Mouse (Mus musculus) heart, postnatal 36 days (tissue): Measurements from ENCODE around the gene Ccdc93. TPM values are rescaled to one million over a fixed set of nuclear protein-coding genes. Genes with fewer than 3 reads are reported as not detected.

ENCODE experiments used
- DNase-seq, 2 experiments: peaks; one replicate each; pipeline ENCODE4 v3.0.0; 2021 to 2022
- intact Hi-C: fragments of 180-260 bp; cut with DNase I; formaldehyde crosslinking; loops from one replicate; pipeline ENCODE4 v1.15.1; 2025
- total RNA-seq, 2 experiments: library from RNA; stranded (reverse); gene quantifications; 2 replicates each; pipeline ENCODE4 v1.2.3; 2021

Gene Ccdc93
- total RNA-seq, 2 experiments from 2014 or later = 12.4 to 14.5 TPM

DNA sequence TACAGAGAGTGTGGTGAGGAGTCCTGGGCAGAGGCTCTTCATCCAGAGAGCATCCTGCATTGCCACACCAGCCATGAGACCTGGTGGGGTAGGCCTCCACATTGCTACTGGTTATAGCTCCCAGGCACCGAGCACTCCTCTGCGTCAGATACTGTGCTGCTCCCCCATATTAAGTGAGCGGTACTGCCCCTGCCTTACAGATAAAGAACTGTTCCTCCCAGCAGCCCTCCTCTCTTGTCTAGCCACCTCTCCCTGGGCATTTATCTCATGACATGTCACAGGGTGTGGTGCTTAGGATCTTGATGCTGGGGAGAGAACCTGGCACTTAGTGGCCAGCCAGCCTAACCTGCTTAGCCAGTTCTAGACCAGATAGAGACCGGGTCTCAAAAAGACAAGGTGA is 66.2 kb downstream of the Ccdc93 start:
- intact Hi-C loops = no loop called here

DNA sequence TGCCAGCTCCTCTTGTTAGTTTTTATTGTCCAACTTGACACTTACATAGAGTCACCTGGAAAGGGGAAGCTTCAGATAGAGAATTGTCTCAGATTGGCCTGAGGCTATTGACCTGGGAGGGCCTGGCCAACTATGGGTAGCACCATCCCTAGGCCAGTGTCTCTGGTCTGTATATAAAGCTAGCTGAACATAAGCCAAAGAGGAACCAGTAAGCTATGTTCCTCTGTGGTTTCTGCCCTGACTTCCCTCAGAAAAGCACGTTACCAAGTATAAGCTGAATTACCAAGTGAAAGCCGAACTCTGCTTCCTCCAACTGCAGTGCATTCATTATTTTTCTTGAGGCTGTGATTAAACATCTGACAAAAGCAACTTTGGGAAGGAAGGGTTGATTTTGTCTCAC is 77.9 kb downstream of the Ccdc93 start:
- intact Hi-C loops = no loop called here
- DNase-seq = no peak

More for the DNA sequence above, 66.2 kb downstream of the Ccdc93 start:
- no peak for DNase-seq

- intact Hi-C loops = no loop called here
- DNase-seq = no peak
These were observed 79.7 kb downstream of the Ccdc93 start for GRCm38 (mm10) chr1:121510420-121511140.

DNA sequence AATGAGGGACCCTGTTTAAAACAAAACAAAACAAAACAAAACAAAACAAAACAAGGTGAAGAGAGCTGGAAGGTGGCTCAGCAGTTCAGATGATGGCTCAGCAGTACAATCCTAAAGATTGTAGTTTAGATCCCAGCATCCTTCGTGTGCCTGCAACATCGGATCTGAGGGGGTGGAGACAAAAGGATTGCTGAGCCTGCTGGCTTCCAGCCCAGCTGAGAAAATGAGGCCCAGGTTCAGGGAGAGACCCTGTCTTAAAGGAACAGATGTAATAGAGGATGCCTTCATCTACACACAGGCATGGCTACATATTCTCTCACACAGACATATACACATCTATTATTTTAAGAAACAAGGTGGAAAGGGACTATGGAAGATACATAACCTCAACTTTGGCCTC is 80.3 kb downstream of the Ccdc93 start:
- no peak for DNase-seq
- intact Hi-C loops = no loop called here

DNA sequence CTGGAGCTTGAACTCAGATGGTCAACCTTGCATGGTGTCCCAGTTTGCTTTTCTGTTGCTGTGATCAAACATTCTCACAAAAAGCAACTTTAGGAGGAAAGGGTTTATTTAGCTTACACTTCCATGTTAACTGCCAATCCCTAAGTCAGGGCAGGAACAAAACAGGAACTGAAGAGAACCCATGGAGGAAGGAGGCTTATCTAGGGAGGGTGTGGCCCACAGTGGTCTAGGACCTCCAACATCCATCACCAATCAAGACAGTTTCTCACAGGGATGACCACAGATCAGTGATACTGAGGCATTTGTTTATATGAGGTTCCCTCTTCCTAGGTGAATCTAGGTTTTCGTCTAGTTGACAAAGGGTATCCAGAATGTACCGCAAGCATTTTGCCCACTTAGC is 81.1 kb downstream of the Ccdc93 start:
- intact Hi-C loops = no loop called here
- no peak for DNase-seq

GRCm38 (mm10) chr1:121518609-121519008 is 87.8 kb downstream of the Ccdc93 start:
- intact Hi-C loops = no loop called here
- DNase-seq = no peak

GRCm38 (mm10) chr1:121527061-121527460 is 96.2 kb downstream of the Ccdc93 start:
- intact Hi-C loops = no loop called here
- no peak for DNase-seq

DNA sequence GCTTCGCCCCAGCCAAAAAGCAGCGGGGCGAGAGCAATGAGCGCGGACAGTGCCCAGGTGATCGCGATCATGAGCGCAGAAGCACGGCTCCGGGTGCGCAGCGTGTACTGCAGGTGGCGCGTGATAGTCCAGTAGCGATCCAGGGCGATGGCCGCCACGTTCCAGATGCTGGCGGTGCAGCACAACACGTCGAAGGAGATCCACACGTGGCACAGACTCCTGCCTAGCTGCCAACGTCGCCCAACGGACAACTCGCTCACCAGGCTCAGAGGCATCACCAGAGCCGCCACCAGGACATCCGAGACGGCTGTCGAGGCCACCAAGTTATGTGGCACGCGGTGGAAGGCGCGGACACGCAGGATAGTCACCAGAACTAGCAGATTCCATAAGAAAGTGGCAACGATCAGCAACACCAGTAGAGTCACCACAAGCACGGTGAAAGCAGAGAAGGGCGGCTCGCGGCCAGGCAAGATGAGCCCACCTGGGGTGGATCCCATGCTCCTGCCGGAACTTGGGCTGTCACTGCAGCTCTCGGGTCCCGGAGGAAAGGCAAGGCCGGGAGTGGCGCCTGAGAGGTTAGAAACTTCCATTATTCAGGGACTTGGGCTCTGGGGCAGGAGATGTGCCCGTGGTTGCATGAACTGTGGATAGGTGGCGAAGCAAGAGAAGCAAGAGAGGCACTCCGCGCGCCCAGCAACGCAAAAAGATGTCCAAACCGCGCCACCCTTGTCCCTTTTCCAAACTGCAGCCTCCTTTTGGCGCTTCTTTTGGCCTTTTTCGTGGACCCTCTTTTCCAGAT is 97.0 kb downstream of the Ccdc93 start:
- no peak for DNase-seq
- intact Hi-C loops = no loop called here

DNA sequence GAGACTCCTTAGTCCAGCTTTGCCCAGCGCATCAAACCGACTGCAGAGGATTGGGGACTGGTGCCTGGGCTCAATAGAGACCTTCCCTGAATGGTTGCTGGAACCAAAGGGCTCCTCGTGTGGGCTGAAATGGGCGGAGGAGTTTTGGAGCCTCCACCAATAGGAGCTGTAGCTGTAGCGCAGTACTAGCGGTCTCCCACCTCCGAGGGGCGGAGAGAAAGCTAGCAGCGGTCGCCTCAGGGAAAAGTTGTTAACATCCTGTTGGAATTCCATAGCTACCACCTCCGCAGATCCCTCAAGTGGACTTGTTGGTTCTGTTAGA is 97.5 kb downstream of the Ccdc93 start, which contains the start of gene Htr5b:
Gene Htr5b, minus strand, starts transcription at position 67 of the 322 bp plus-strand sequence.
- DNase-seq = no peak
- intact Hi-C loops = no loop called here

GRCm38 (mm10) chr1:121529286-121529685 is 98.4 kb downstream of the Ccdc93 start:
- intact Hi-C loops = no loop called here

GRCm38 (mm10) chr1:121531439-121531838 is 100.6 kb downstream of the Ccdc93 start:
- DNase-seq = no peak
- intact Hi-C loops = no loop called here

More at GRCm38 (mm10) chr1:121529286-121529685, 98.4 kb downstream of the Ccdc93 start:
- DNase-seq = no peak

GRCm38 (mm10) chr1:121540361-121540760 is 109.5 kb downstream of the Ccdc93 start:
- no peak for DNase-seq
- intact Hi-C loops = no loop called here

DNA sequence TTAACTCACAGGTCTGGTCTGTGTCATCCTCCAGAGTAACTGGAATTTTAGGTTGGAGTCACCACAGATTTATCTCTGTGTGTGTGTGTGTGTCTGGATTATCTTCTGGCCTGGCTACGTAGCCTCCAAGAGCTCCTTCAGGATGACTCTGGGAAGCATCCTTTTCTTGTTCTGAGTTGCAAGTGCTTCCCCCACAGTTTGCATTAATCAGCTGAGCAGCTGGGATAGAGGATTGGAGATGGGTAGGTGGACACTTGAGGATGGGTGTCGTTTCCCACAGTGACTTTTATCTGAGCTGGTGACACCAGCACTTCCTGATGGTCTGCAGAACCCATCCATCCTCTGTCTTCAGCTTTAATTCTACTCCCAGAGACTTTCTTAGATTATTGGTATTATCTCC is 116.0 kb downstream of the Ccdc93 start:
- intact Hi-C loops = no loop called here

DNA sequence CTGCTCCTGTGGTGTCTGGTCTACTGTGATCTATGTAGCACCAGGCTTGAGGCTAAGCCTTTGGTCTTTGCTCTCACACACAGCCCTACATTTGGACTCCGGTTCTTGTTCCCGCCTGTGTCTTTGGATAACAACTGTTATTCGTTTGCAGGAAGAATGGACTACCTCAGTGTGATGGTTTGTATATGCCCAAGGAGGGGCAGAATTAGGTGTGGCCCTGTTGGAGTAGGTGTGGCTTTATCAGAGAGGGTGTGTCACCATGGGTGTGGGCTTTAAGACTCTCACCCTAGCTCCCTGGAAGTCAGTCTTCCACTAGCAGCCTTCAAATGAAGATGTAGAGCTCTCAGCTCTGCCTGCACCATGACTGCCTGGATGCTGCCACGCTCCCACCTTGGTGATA is 117.8 kb downstream of the Ccdc93 start:
- no peak for DNase-seq
- intact Hi-C loops = no loop called here

More for the DNA sequence above, 116.0 kb downstream of the Ccdc93 start:
- no peak for DNase-seq

DNA sequence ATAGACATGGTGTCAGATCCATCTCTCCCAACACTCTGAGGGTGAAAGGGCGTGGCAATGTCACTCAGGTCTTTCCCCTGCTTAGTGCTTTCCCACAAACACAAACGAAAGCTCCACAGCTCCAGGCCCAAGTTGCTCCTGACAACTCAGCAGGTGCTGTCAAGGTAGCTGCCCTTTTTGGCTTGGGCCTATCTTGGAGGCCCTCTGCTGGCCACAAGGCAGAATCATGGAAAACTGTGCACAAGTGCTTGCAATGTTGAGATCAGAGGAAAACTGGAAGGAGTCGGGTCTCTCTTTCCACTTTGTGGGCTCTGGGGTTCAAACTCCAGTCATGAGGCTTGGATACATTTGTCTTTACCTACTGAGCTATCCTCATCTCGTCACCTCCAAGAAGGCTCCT is 118.6 kb downstream of the Ccdc93 start:
- DNase-seq = no peak
- intact Hi-C loops = no loop called here

- DNase-seq = no peak
These were observed 120.1 kb downstream of the Ccdc93 start for GRCm38 (mm10) chr1:121550801-121551456.

DNA sequence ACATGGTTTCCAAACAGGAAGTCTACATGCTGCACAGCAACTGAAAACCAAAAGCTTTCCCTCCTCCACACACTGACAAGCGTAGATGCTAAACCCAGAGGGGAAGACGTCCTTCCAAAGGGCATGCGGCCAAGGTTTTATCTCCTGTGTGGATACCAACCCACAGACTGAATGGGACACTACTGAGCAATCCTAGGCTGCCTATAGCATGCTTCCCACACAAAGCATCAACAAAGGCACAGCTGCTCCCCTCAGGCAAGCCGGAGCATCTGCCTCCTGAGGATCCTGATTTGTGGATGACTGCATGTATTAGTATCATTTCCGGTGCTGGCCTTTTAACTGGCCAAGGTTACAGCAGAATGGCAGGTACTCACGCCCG is 120.6 kb downstream of the Ccdc93 start:
- no peak for DNase-seq
- intact Hi-C loops = no loop called here

More at GRCm38 (mm10) chr1:121550801-121551456, 120.1 kb downstream of the Ccdc93 start:
- intact Hi-C loops = no loop called here
